Mouse (Mus musculus): ENCODE results near the gene Ntng2. TPM values are rescaled to one million over a fixed set of nuclear protein-coding genes. Genes with fewer than 3 reads are reported as not detected.

The Ntng2 gene
- polyA plus RNA-seq, 1 experiment from 2014 or later, result 4.6 TPM

DNA sequence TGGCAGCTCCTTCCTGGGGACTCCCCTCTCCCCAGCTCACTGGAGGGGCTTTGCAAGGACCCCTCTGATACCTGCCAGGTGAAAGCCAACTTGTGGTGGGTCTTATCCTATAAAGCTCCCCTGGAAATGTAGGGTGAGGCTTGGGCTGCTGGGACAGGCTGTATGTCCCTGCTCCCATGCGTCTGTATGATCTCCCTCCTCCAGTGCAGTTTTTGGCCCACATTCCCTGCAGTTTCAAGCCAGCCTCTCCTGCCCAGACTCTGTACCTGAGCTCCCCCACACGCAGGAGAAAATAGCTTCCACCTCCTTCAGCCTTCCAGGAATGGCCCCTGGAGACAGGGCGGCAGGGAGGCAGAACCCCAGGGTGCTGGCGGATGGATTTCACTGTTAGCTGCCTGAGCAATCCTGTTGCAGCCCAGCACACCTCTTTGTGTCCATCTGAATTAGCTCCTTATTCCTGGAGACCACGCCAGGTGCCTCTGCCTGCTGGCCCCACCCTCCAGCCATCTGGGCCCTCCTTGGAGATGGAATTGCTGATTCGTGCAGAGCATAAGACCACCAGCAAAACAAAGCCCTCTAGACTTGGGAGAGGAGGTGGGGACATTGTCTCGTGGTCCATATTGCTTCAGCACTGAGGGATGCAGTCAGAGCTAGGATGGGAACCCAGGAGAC is 29.1 kb downstream of the Ntng2 start:
- Histone ChIP-seq H3K4me1 (ENCODE audit: control insufficient read depth, insufficient read depth, low read length) (peaks cover 6% of the 10 kb centered on the region), H3K9me3 (ENCODE audit: control insufficient read depth, low read length) (no peaks in the 10 kb centered on the region), H3K4me3 (ENCODE audit: low read depth, low read length) (no peak overlapping the region), H3K27ac (ENCODE audit: low read depth, low read length) (no peak overlapping the region), H3K36me3 (ENCODE audit: control insufficient read depth, insufficient read depth, low read length) (no peaks in the 10 kb centered on the region), H3K27me3 (ENCODE audit: control insufficient read depth, insufficient read depth, low read length) (no peaks in the 10 kb centered on the region), H3K9ac (ENCODE audit: low read length) (no peak overlapping the region), H3K4me2 (no peak overlapping the region)
- DNase-seq (ENCODE audit: low spot score, missing footprints), result no peak
- WGBS, result 53% methylated on average over 7 of the region's 7 CpGs
- ATAC-seq (ENCODE audit: low FRiP score), result no peak

DNA sequence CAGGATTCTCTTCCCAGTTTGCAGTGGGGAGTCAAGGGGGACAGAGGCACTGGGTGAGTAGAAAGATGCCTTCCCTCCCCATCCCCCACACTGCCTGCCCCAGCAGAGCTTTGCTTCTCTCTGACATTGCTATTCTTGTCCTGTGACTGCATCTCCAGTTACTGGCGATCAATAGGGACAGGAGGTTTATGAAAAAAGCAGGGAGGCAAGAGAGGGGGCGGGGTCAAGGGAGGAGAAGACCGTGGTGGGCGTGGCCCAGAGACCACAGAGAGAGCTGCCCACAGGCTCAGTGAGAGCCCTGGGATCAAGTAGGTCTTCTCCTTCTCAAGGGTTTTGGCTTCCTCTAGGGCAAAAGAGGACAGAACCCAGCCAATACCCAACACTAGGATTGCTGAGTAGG is 30.5 kb downstream of the Ntng2 start:
- no peaks in the 10 kb centered on the region for H3K27me3 ChIP-seq (ENCODE audit: control insufficient read depth, insufficient read depth, low read length)
- H3K4me2 ChIP-seq, result no peak overlapping the region
- no peak overlapping the region for H3K27ac ChIP-seq (ENCODE audit: low read depth, low read length)
- DNase-seq (ENCODE audit: low spot score, missing footprints) (peak; percentile 87), ATAC-seq (ENCODE audit: low FRiP score) (peak; percentile 46; the same call in 1 of the 2 replicates)
- no peak overlapping the region for H3K9ac ChIP-seq (ENCODE audit: low read length)
- H3K4me1 ChIP-seq (ENCODE audit: control insufficient read depth, insufficient read depth, low read length), result peaks cover 6% of the 10 kb centered on the region
- no peaks in the 10 kb centered on the region for H3K36me3 ChIP-seq (ENCODE audit: control insufficient read depth, insufficient read depth, low read length)
- H3K4me3 ChIP-seq (ENCODE audit: low read depth, low read length), result no peak overlapping the region
- no peaks in the 10 kb centered on the region for H3K9me3 ChIP-seq (ENCODE audit: control insufficient read depth, low read length)
- WGBS, result 7% methylated on average over 4 of the region's 4 CpGs

GRCm38 (mm10) chr2:29218831-29219230 is 34.0 kb downstream of the Ntng2 start:
- no peak overlapping the region for H3K4me2 ChIP-seq
- no peak for DNase-seq (ENCODE audit: low spot score, missing footprints)
- H3K27ac ChIP-seq (ENCODE audit: low read depth, low read length), result no peak overlapping the region
- H3K4me3 ChIP-seq (ENCODE audit: low read depth, low read length), result no peak overlapping the region
- no peaks in the 10 kb centered on the region for H3K27me3 ChIP-seq (ENCODE audit: control insufficient read depth, insufficient read depth, low read length)
- ATAC-seq (ENCODE audit: low FRiP score), result no peak
- no peaks in the 10 kb centered on the region for H3K9me3 ChIP-seq (ENCODE audit: control insufficient read depth, low read length)
- H3K9ac ChIP-seq (ENCODE audit: low read length), result no peak overlapping the region
- 90% methylated on average over 5 of the region's 5 CpGs for WGBS
- no peaks in the 10 kb centered on the region for H3K36me3 ChIP-seq (ENCODE audit: control insufficient read depth, insufficient read depth, low read length)
- peaks cover 6% of the 10 kb centered on the region for H3K4me1 ChIP-seq (ENCODE audit: control insufficient read depth, insufficient read depth, low read length)

- no peaks in the 10 kb centered on the region for H3K27me3 ChIP-seq (ENCODE audit: control insufficient read depth, insufficient read depth, low read length)
- H3K4me3 ChIP-seq (ENCODE audit: low read depth, low read length), result no peak overlapping the region
- H3K36me3 ChIP-seq (ENCODE audit: control insufficient read depth, insufficient read depth, low read length), result no peaks in the 10 kb centered on the region
- H3K9me3 ChIP-seq (ENCODE audit: control insufficient read depth, low read length), result no peaks in the 10 kb centered on the region
- 74% methylated on average over 10 of the region's 10 CpGs for WGBS
- DNase-seq (ENCODE audit: low spot score, missing footprints) (no peak), ATAC-seq (ENCODE audit: low FRiP score) (no peak)
- H3K9ac ChIP-seq (ENCODE audit: low read length), result no peak overlapping the region
- H3K4me1 ChIP-seq (ENCODE audit: control insufficient read depth, insufficient read depth, low read length), result peaks cover 6% of the 10 kb centered on the region
- no peak overlapping the region for H3K27ac ChIP-seq (ENCODE audit: low read depth, low read length)
- no peak overlapping the region for H3K4me2 ChIP-seq
Measured at GRCm38 (mm10) chr2:29217897-29218296, 34.9 kb downstream of the Ntng2 start.

DNA sequence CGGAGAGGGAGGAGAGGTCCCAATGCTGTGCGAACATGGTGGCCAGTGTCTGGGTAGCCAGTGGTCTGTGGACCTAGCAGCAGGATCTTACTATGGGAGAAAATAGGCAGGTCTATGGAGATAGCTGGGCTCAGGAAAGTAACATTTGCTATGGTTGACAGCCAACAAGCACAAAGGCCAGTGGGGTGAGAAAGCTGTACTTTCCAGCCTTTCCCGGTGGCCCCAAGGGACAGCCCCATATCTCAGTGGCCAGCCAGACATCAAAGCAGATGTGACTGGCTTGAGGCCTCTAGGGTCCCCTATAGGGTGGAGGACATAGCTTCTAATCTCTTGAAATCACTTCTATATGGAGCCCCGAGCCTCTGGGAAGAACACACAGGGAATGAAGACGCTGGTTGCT is 35.8 kb downstream of the Ntng2 start:
- no peak overlapping the region for H3K27ac ChIP-seq (ENCODE audit: low read depth, low read length)
- 84% methylated on average over 5 of the region's 5 CpGs for WGBS

GRCm38 (mm10) chr2:29216286-29217012 is 36.4 kb downstream of the Ntng2 start:
- Histone ChIP-seq H3K27me3 (ENCODE audit: control insufficient read depth, insufficient read depth, low read length) (no peaks in the 10 kb centered on the region), H3K9me3 (ENCODE audit: control insufficient read depth, low read length) (no peaks in the 10 kb centered on the region), H3K4me1 (ENCODE audit: control insufficient read depth, insufficient read depth, low read length) (no peaks in the 10 kb centered on the region), H3K36me3 (ENCODE audit: control insufficient read depth, insufficient read depth, low read length) (no peaks in the 10 kb centered on the region), H3K9ac (ENCODE audit: low read length) (no peak overlapping the region), H3K27ac (ENCODE audit: low read depth, low read length) (no peak overlapping the region), H3K4me2 (no peak overlapping the region), H3K4me3 (ENCODE audit: low read depth, low read length) (no peak overlapping the region)
- WGBS, result 54% methylated on average over 8 of the region's 8 CpGs
- DNase-seq (ENCODE audit: low spot score, missing footprints) (no peak), ATAC-seq (ENCODE audit: low FRiP score) (no peak; the same call in 1 of the 2 replicates)

More for the DNA sequence above, 35.8 kb downstream of the Ntng2 start:
- Histone ChIP-seq H3K4me3 (ENCODE audit: low read depth, low read length) (no peak overlapping the region), H3K4me1 (ENCODE audit: control insufficient read depth, insufficient read depth, low read length) (peaks cover under 1% of the 10 kb centered on the region; the same call in 1 of the 2 replicates), H3K36me3 (ENCODE audit: control insufficient read depth, insufficient read depth, low read length) (no peaks in the 10 kb centered on the region), H3K9ac (ENCODE audit: low read length) (no peak overlapping the region), H3K27me3 (ENCODE audit: control insufficient read depth, insufficient read depth, low read length) (no peaks in the 10 kb centered on the region), H3K4me2 (no peak overlapping the region), H3K9me3 (ENCODE audit: control insufficient read depth, low read length) (no peaks in the 10 kb centered on the region)
- no peak for ATAC-seq (ENCODE audit: low FRiP score)
- no peak for DNase-seq (ENCODE audit: low spot score, missing footprints)

- Histone ChIP-seq H3K9me3 (ENCODE audit: control insufficient read depth, low read length) (no peaks in the 10 kb centered on the region), H3K4me2 (no peak overlapping the region), H3K27ac (ENCODE audit: low read depth, low read length) (no peak overlapping the region), H3K36me3 (ENCODE audit: control insufficient read depth, insufficient read depth, low read length) (no peaks in the 10 kb centered on the region), H3K27me3 (ENCODE audit: control insufficient read depth, insufficient read depth, low read length) (no peaks in the 10 kb centered on the region), H3K4me1 (ENCODE audit: control insufficient read depth, insufficient read depth, low read length) (no peaks in the 10 kb centered on the region; the same call in 1 of the 2 replicates), H3K4me3 (ENCODE audit: low read depth, low read length) (no peak overlapping the region), H3K9ac (ENCODE audit: low read length) (no peak overlapping the region)
- DNase-seq (ENCODE audit: low spot score, missing footprints), result no peak
- ATAC-seq (ENCODE audit: low FRiP score), result no peak
- 41% methylated on average over 8 of the region's 8 CpGs for WGBS
Measured at GRCm38 (mm10) chr2:29206156-29206555, 46.6 kb downstream of the Ntng2 start.

DNA sequence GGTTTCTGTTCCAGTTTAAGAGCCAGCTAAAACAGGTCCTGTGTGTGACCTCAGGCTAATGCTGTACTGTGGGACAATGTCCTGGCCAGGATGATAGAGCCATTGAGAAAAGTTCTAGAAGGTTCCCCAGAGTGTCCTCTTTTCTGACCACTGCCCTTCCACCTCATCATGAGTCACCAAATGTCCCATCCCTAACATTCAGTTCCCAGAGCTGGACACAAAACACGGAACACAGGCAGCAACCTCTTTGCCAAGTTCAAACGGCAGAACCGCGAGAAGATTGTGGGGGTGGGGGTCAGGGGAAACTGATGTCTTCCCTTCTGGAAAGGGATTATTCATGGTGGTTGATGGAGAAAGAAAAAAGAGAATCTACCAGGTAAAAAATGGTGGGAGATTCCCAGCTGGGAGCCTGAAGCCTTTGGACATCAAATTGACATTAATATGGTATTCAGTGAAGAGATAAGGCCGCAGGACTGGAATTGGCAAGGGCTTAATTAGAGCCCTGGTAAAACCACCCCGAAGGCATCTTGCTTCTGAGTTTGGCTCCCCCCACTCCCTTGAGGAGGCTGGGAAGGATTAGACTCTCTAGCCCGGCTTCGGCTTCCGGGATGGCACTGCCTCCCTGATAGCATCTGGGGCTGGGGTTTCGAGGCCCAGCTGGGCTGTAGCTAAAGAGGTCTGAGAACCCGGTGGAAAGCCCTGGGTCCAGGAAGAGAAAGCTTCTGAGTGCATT is 51.4 kb downstream of the Ntng2 start:
- no peak overlapping the region for H3K9ac ChIP-seq (ENCODE audit: low read length)
- WGBS, result 58% methylated on average over 11 of the region's 11 CpGs
- ATAC-seq (ENCODE audit: low FRiP score) (no peak), DNase-seq (ENCODE audit: low spot score, missing footprints) (peak; percentile 78)
- no peaks in the 10 kb centered on the region; the same call in 1 of the 2 replicates for H3K4me1 ChIP-seq (ENCODE audit: control insufficient read depth, insufficient read depth, low read length)
- no peak overlapping the region for H3K27ac ChIP-seq (ENCODE audit: low read depth, low read length)
- no peaks in the 10 kb centered on the region for H3K36me3 ChIP-seq (ENCODE audit: control insufficient read depth, insufficient read depth, low read length)
- H3K4me3 ChIP-seq (ENCODE audit: low read depth, low read length), result no peak overlapping the region
- no peak overlapping the region for H3K4me2 ChIP-seq
- no peaks in the 10 kb centered on the region for H3K9me3 ChIP-seq (ENCODE audit: control insufficient read depth, low read length)
- H3K27me3 ChIP-seq (ENCODE audit: control insufficient read depth, insufficient read depth, low read length), result 0 out of 2 replicates have a peak, but pooled peaks cover 2% of the 10 kb centered on the region

DNA sequence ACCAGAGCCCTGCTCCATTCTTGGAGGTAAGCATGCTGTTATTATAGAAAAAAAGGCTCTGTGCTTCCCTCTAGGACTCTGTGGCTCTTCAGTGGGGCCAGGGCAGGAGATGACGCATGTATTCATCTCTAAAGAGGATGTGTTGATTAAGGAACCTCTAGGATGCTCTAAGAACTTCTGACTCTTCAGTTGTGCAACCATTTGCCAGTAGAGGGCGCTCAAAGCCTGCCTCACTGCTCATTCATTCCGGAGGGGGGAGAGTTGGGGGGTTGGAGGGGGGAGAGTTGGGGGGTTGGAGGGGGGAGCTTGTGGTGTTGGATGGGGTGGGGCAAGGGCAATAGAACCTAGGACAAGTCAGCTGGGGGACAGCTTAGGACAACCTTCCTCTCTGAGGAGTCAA is 52.9 kb downstream of the Ntng2 start:
- no peaks in the 10 kb centered on the region for H3K9me3 ChIP-seq (ENCODE audit: control insufficient read depth, low read length)
- H3K4me3 ChIP-seq (ENCODE audit: low read depth, low read length), result no peak overlapping the region
- H3K4me1 ChIP-seq (ENCODE audit: control insufficient read depth, insufficient read depth, low read length), result peaks cover 7% of the 10 kb centered on the region
- ATAC-seq (ENCODE audit: low FRiP score) (no peak), DNase-seq (ENCODE audit: low spot score, missing footprints) (peak; percentile 90)
- H3K27me3 ChIP-seq (ENCODE audit: control insufficient read depth, insufficient read depth, low read length), result peaks cover 14% of the 10 kb centered on the region
- H3K36me3 ChIP-seq (ENCODE audit: control insufficient read depth, insufficient read depth, low read length), result no peaks in the 10 kb centered on the region
- WGBS, result 4% methylated on average over 3 of the region's 3 CpGs
- H3K27ac ChIP-seq (ENCODE audit: low read depth, low read length), result no peak overlapping the region
- H3K9ac ChIP-seq (ENCODE audit: low read length), result no peak overlapping the region
- no peak overlapping the region for H3K4me2 ChIP-seq
